Mouse (Mus musculus) liver, embryonic 14.5 days (tissue): ENCODE data around the gene Emc3. TPM values are rescaled to one million over a fixed set of nuclear protein-coding genes. Genes with fewer than 3 reads are reported as not detected.

Experiments used
- ATAC-seq: fragments of 200-750 bp; cut with Nextera tagmentation; 2 replicates; pipeline ENCODE4 v1.8.0; 2017; ENCODE audit warnings: moderate number of reproducible peaks, mild to moderate bottlenecking, moderate library complexity; ENCODE audit not compliant: insufficient read depth
- DNase-seq, 3 experiments: peaks; one replicate each; pipeline ENCODE4 v3.0.0-alpha.2; 2012 to 2013; ENCODE audit warnings: low read depth in 3 of 3, low spot score in 3 of 3
- H3K27ac ChIP-seq: fragments of 300-500 bp; sonication (generic); 2 replicates; pipeline ENCODE4 v1.5.1; 2014; ENCODE audit warnings: moderate library complexity, mild to moderate bottlenecking, control low read depth, inconsistent platforms
- H3K27me3 ChIP-seq: fragments of 300-500 bp; sonication (generic); 2 replicates; pipeline ENCODE4 v1.6.1; 2014; ENCODE audit warnings: mild to moderate bottlenecking, low read length, moderate library complexity; ENCODE audit not compliant: control insufficient read depth, insufficient read depth
- H3K36me3 ChIP-seq: fragments of 300-500 bp; sonication (generic); replicated peaks from 2 replicates; pipeline ENCODE4 v1.6.1; 2014; ENCODE audit warnings: low read depth; ENCODE audit not compliant: control insufficient read depth, insufficient read depth
- H3K4me1 ChIP-seq, 2 experiments: fragments of 200-500 bp in 1 of 2; fragments of 300-500 bp in 1 of 2; sonication (generic) in 1 of 2; replicated peaks; 2 replicates each; pipeline ENCODE4 v1.6.1; 2012 to 2014; ENCODE audit warnings: antibody characterized with exemption in 1 of 2, inconsistent platforms in 1 of 2, low read length in 1 of 2; ENCODE audit not compliant: control insufficient read depth in 2 of 2, insufficient read depth in 2 of 2
- H3K4me2 ChIP-seq: fragments of 300-500 bp; sonication (generic); 2 replicates; pipeline ENCODE4 v1.6.1; 2014; ENCODE audit warnings: low read depth, mild to moderate bottlenecking, control low read depth, moderate library complexity
- H3K4me3 ChIP-seq, 2 experiments: fragments of 200-500 bp in 1 of 2; fragments of 300-500 bp in 1 of 2; sonication (generic) in 1 of 2; 2 replicates each; pipeline ENCODE4 v1.5.1; 2012 to 2014; ENCODE audit warnings: low read depth in 2 of 2, low read length in 2 of 2, mild to moderate bottlenecking in 2 of 2, control low read depth in 1 of 2, inconsistent platforms in 1 of 2, moderate library complexity in 1 of 2; ENCODE audit not compliant: insufficient read depth in 1 of 2
- H3K9ac ChIP-seq: fragments of 300-500 bp; sonication (generic); replicated peaks from 2 replicates; pipeline ENCODE4 v1.6.1; 2014; ENCODE audit warnings: mild to moderate bottlenecking, control low read depth, moderate library complexity
- H3K9me3 ChIP-seq: fragments of 300-500 bp; sonication (generic); 2 replicates; pipeline ENCODE4 v1.6.1; 2016; ENCODE audit warnings: low read length, mixed read lengths; ENCODE audit not compliant: control insufficient read depth
- CTCF ChIP-seq: IDR thresholded peaks from 2 replicates; pipeline ENCODE4 v1.5.1; 2016; ENCODE audit warnings: antibody characterized with exemption, low read depth, control low read depth
- EP300 ChIP-seq: IDR thresholded peaks from 2 replicates; pipeline ENCODE4 v1.6.1; 2016; ENCODE audit warnings: antibody characterized with exemption, low read depth
- WGBS: fragments of 180-500 bp; shearing (Covaris S2); extraction: QIAGEN DNeasy Blood & Tissue Kit; methylation state at CpG from one replicate; pipeline ENCODE4 v1.1.7; 2014; ENCODE audit not compliant: insufficient replicate concordance; 5-methylcytosine and 5-hydroxymethylcytosine counted together
- microRNA-seq: library from miRNA; unstranded; fragments of <30 nt; microRNA quantifications from one replicate; pipeline ENCODE4, GENCODE M21; 2016
- polyA plus RNA-seq, 2 experiments: library from polyadenylated mRNA; depleted of rRNA in 1 of 2; stranded (reverse) in 1 of 2; unstranded in 1 of 2; fragments of >200 nt; fragmentation: Nextera tagmentation in 1 of 2; extraction: Ambion mirVana in 1 of 2; gene quantifications; 2 replicates each; pipeline versions ENCODE4 v1.2.1 to v1.2.3; 2012 to 2014

The Emc3 gene
- polyA plus RNA-seq, 2 experiments, result 20.7 to 41.5 TPM

DNA sequence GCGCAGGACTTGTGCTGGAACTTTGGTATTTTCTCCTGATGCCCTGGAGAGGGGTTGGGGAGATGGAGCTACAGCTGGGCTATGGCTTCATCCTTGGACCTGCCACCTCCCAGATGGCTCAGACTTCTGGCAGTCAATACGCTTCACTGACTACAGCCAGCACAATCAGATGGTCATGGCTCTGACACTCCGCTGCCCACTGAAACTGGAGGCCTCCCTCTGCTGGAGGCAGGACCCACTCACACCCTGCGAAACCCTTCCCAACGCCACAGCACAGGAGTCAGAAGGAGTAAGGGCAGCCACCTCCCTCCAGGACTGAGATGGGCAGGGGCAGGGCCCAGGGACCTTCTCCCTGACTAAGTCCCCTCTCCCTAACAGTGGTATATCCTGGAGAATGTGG lies 65.8 kb downstream of the Emc3 start:
- Histone ChIP-seq H3K4me2 (no peak overlapping the region), H3K9me3 (no peaks in the 10 kb centered on the region), H3K4me1 (0 out of 4 replicates have a peak, but pooled peaks cover 0 to 2% of the 10 kb centered on the region in 2 experiments), H3K27ac (no peak overlapping the region), H3K27me3 (peaks cover 9% of the 10 kb centered on the region), H3K4me3 (no peak overlapping the region), H3K9ac (no peak overlapping the region), H3K36me3 (no peaks in the 10 kb centered on the region)
- 58% methylated on average over 5 of the region's 5 CpGs for WGBS
- TF ChIP-seq EP300, result no peak
- TF ChIP-seq CTCF, result peak; percentile 54
- ATAC-seq (no peak), DNase-seq (no peak)

Small RNAs within 50 kb of the gene (microRNA-seq; reads per million reads assigned to microRNA genes)
- gene Gm23365, result not detected

Other genes starting within 250 kb of the Emc3 start
- 0.02 TPM in 2 replicates for gene Cpne9, start 249.3 kb downstream of the Emc3 start, polyA plus RNA-seq (2012; rRNA removed)
- gene Cpne9, start 249.3 kb downstream of the Emc3 start, polyA plus RNA-seq (2014; fragmentation: Nextera tagmentation; extraction: Ambion mirVana), result not detected in 2 replicates
- gene Brpf1, start 224.5 kb downstream of the Emc3 start, polyA plus RNA-seq (2012; rRNA removed), result 9.4 and 11.7 TPM in 2 replicates
- 6.7 and 7.5 TPM in 2 replicates for gene Brpf1, start 224.5 kb downstream of the Emc3 start, polyA plus RNA-seq (2014; fragmentation: Nextera tagmentation; extraction: Ambion mirVana)
- gene Ogg1, start 204.7 kb downstream of the Emc3 start, polyA plus RNA-seq (2012; rRNA removed), result 8.0 TPM in 2 replicates
- gene Ogg1, start 204.7 kb downstream of the Emc3 start, polyA plus RNA-seq (2014; fragmentation: Nextera tagmentation; extraction: Ambion mirVana), result 4.5 and 5.1 TPM in 2 replicates
- 6.9 and 9.0 TPM in 2 replicates for gene Camk1, start 187.7 kb downstream of the Emc3 start, polyA plus RNA-seq (2012; rRNA removed)
- gene Camk1, start 187.7 kb downstream of the Emc3 start, polyA plus RNA-seq (2014; fragmentation: Nextera tagmentation; extraction: Ambion mirVana), result 16.3 and 19.7 TPM in 2 replicates
- 10.3 and 15.1 TPM in 2 replicates for gene Tada3, start 153.8 kb downstream of the Emc3 start, polyA plus RNA-seq (2012; rRNA removed)
- gene Tada3, start 153.8 kb downstream of the Emc3 start, polyA plus RNA-seq (2014; fragmentation: Nextera tagmentation; extraction: Ambion mirVana), result 15.6 and 18.7 TPM in 2 replicates
- gene Arpc4, start 153.5 kb downstream of the Emc3 start, polyA plus RNA-seq (2012; rRNA removed), result 37.2 and 43.7 TPM in 2 replicates
- 102 and 103 TPM in 2 replicates for gene Arpc4, start 153.5 kb downstream of the Emc3 start, polyA plus RNA-seq (2014; fragmentation: Nextera tagmentation; extraction: Ambion mirVana)
- 1.6 and 2.3 TPM in 2 replicates for gene Ttll3, start 142.4 kb downstream of the Emc3 start, polyA plus RNA-seq (2012; rRNA removed)
- 0.41 and 0.44 TPM in 2 replicates for gene Ttll3, start 142.4 kb downstream of the Emc3 start, polyA plus RNA-seq (2014; fragmentation: Nextera tagmentation; extraction: Ambion mirVana)
- 8.1 and 12.8 TPM in 2 replicates for gene Rpusd3, start 112.3 kb downstream of the Emc3 start, polyA plus RNA-seq (2012; rRNA removed)
- gene Rpusd3, start 112.3 kb downstream of the Emc3 start, polyA plus RNA-seq (2014; fragmentation: Nextera tagmentation; extraction: Ambion mirVana), result 8.6 and 11.0 TPM in 2 replicates
- 0.02 TPM in 2 replicates for gene Cidec, start 95.9 kb downstream of the Emc3 start, polyA plus RNA-seq (2012; rRNA removed)
- gene Cidec, start 95.9 kb downstream of the Emc3 start, polyA plus RNA-seq (2014; fragmentation: Nextera tagmentation; extraction: Ambion mirVana), result 0.13 TPM in 1 of 2 replicates, not detected in the other
- gene Jagn1, start 89.1 kb downstream of the Emc3 start, polyA plus RNA-seq (2012; rRNA removed), result 23.1 and 24.3 TPM in 2 replicates
- 27.0 and 31.7 TPM in 2 replicates for gene Jagn1, start 89.1 kb downstream of the Emc3 start, polyA plus RNA-seq (2014; fragmentation: Nextera tagmentation; extraction: Ambion mirVana)
- 0.11 and 0.24 TPM in 2 replicates for gene Il17re, start 73.2 kb downstream of the Emc3 start, polyA plus RNA-seq (2012; rRNA removed)
- gene Il17re, start 73.2 kb downstream of the Emc3 start, polyA plus RNA-seq (2014; fragmentation: Nextera tagmentation; extraction: Ambion mirVana), result 0.08 TPM in 1 of 2 replicates, not detected in the other
- 3.4 and 4.3 TPM in 2 replicates for gene Il17rc, start 60.2 kb downstream of the Emc3 start, polyA plus RNA-seq (2012; rRNA removed)
- 3.4 and 5.6 TPM in 2 replicates for gene Il17rc, start 60.2 kb downstream of the Emc3 start, polyA plus RNA-seq (2014; fragmentation: Nextera tagmentation; extraction: Ambion mirVana)
- gene Creld1, start 48.4 kb downstream of the Emc3 start, polyA plus RNA-seq (2012; rRNA removed), result 2.7 and 3.1 TPM in 2 replicates
- 3.9 and 5.1 TPM in 2 replicates for gene Creld1, start 48.4 kb downstream of the Emc3 start, polyA plus RNA-seq (2014; fragmentation: Nextera tagmentation; extraction: Ambion mirVana)
- gene Prrt3, start 29.7 kb downstream of the Emc3 start, polyA plus RNA-seq (2012; rRNA removed), result not detected in 2 replicates
- not detected in 2 replicates for gene Prrt3, start 29.7 kb downstream of the Emc3 start, polyA plus RNA-seq (2014; fragmentation: Nextera tagmentation; extraction: Ambion mirVana)
- gene Fancd2, start within 50 bp of the Emc3 start, polyA plus RNA-seq (2012; rRNA removed), result 6.9 and 8.4 TPM in 2 replicates
- 9.1 and 10.7 TPM in 2 replicates for gene Fancd2, start within 50 bp of the Emc3 start, polyA plus RNA-seq (2014; fragmentation: Nextera tagmentation; extraction: Ambion mirVana)
- gene Fancd2os, start 69.1 kb upstream of the Emc3 start, polyA plus RNA-seq (2012; rRNA removed), result 0.03 and 0.04 TPM in 2 replicates
- gene Fancd2os, start 69.1 kb upstream of the Emc3 start, polyA plus RNA-seq (2014; fragmentation: Nextera tagmentation; extraction: Ambion mirVana), result 0.14 TPM in 1 of 2 replicates, not detected in the other
- 66.6 and 71.1 TPM in 2 replicates for gene Brk1, start 73.1 kb upstream of the Emc3 start, polyA plus RNA-seq (2012; rRNA removed)
- 86.4 and 88.8 TPM in 2 replicates for gene Brk1, start 73.1 kb upstream of the Emc3 start, polyA plus RNA-seq (2014; fragmentation: Nextera tagmentation; extraction: Ambion mirVana)
- gene Vhl, start 92.3 kb upstream of the Emc3 start, polyA plus RNA-seq (2012; rRNA removed), result 3.9 and 5.0 TPM in 2 replicates
- gene Vhl, start 92.3 kb upstream of the Emc3 start, polyA plus RNA-seq (2014; fragmentation: Nextera tagmentation; extraction: Ambion mirVana), result 7.4 and 8.0 TPM in 2 replicates
- gene Irak2, start 106.8 kb upstream of the Emc3 start, polyA plus RNA-seq (2012; rRNA removed), result 19.1 and 27.0 TPM in 2 replicates
- gene Irak2, start 106.8 kb upstream of the Emc3 start, polyA plus RNA-seq (2014; fragmentation: Nextera tagmentation; extraction: Ambion mirVana), result 4.9 and 7.0 TPM in 2 replicates
- 10.6 and 15.4 TPM in 2 replicates for gene Tatdn2, start 165.4 kb upstream of the Emc3 start, polyA plus RNA-seq (2012; rRNA removed)
- gene Tatdn2, start 165.4 kb upstream of the Emc3 start, polyA plus RNA-seq (2014; fragmentation: Nextera tagmentation; extraction: Ambion mirVana), result 1.0 and 1.3 TPM in 2 replicates
- 0.11 and 0.18 TPM in 2 replicates for gene Ghrl, start 188.2 kb upstream of the Emc3 start, polyA plus RNA-seq (2012; rRNA removed)
- 0.29 TPM in 1 of 2 replicates, not detected in the other for gene Ghrl, start 188.2 kb upstream of the Emc3 start, polyA plus RNA-seq (2014; fragmentation: Nextera tagmentation; extraction: Ambion mirVana)
- gene Sec13, start 209.1 kb upstream of the Emc3 start, polyA plus RNA-seq (2012; rRNA removed), result 75.5 and 93.7 TPM in 2 replicates
- 114 and 118 TPM in 2 replicates for gene Sec13, start 209.1 kb upstream of the Emc3 start, polyA plus RNA-seq (2014; fragmentation: Nextera tagmentation; extraction: Ambion mirVana)